Mouse (Mus musculus): ENCODE results near the gene Gm49393.
"Not testable (repeated sequence)": the region's sequence is repeated elsewhere in the genome, so short reads cannot be mapped to it uniquely, and the experiment has no call there.

The Gm49393 gene

GRCm38 (mm10) chr13:60935490-60935889, at the start of gene Gm49393:
TSS of gene Gm49393 (minus strand) at chr13:60935590.
- H3K4me1 ChIP-seq (replicated peaks; ENCODE audit: low read depth, low read length); H3K9me3 ChIP-seq (ENCODE audit: low read length); H3K4me3 ChIP-seq (replicated peaks; ENCODE audit: low read length); H3K27me3 ChIP-seq (ENCODE audit: insufficient read depth, low read length); H3K36me3 ChIP-seq (ENCODE audit: insufficient read depth, low read length): not testable (repeated sequence)

- H3K4me1 ChIP-seq (replicated peaks; ENCODE audit: low read depth, low read length); H3K4me3 ChIP-seq (replicated peaks; ENCODE audit: low read length); H3K9me3 ChIP-seq (ENCODE audit: low read length); H3K36me3 ChIP-seq (ENCODE audit: insufficient read depth, low read length); H3K27me3 ChIP-seq (ENCODE audit: insufficient read depth, low read length): not testable (repeated sequence)
Observed at GRCm38 (mm10) chr13:60972319-60972718, 36.9 kb upstream of the Gm49393 start.

- not testable (repeated sequence) for H3K9me3 ChIP-seq (ENCODE audit: low read length); H3K4me3 ChIP-seq (replicated peaks; ENCODE audit: low read length); H3K36me3 ChIP-seq (ENCODE audit: insufficient read depth, low read length); H3K27me3 ChIP-seq (ENCODE audit: insufficient read depth, low read length); H3K4me1 ChIP-seq (replicated peaks; ENCODE audit: low read depth, low read length)
Observed at GRCm38 (mm10) chr13:60963985-60964384, 28.6 kb upstream of the Gm49393 start.

GRCm38 (mm10) chr13:60961706-60962105, 26.3 kb upstream of the Gm49393 start:
- no peaks in the 10 kb centered on the region for H3K27me3 ChIP-seq (ENCODE audit: insufficient read depth, low read length)
- TF ChIP-seq CTCF (conservative IDR thresholded peaks at IDR 0.05; ENCODE audit: low read length) (no peak), POU5F1 (IDR thresholded peaks at IDR 0.05; ENCODE audit: borderline replicate concordance, low read length) (no peak), NANOG (IDR thresholded peaks at IDR 0.05; ENCODE audit: borderline replicate concordance, low read length) (no peak)
- no peaks in the 10 kb centered on the region for H3K4me1 ChIP-seq (replicated peaks; ENCODE audit: low read depth, low read length)
- no peaks in the 10 kb centered on the region for H3K36me3 ChIP-seq (ENCODE audit: insufficient read depth, low read length)
- no peaks in the 10 kb centered on the region for H3K9me3 ChIP-seq (ENCODE audit: low read length)
- H3K4me3 ChIP-seq (replicated peaks; ENCODE audit: low read length): no peak overlapping the region

- not testable (repeated sequence) for H3K4me3 ChIP-seq (replicated peaks; ENCODE audit: low read length); H3K27me3 ChIP-seq (ENCODE audit: insufficient read depth, low read length); H3K36me3 ChIP-seq (ENCODE audit: insufficient read depth, low read length); H3K9me3 ChIP-seq (ENCODE audit: low read length); H3K4me1 ChIP-seq (replicated peaks; ENCODE audit: low read depth, low read length)
Observed at GRCm38 (mm10) chr13:60941884-60942283, 6.5 kb upstream of the Gm49393 start, which contains the start of gene Tpbpa. TSS of gene Tpbpa (minus strand) at chr13:60941984.

- H3K36me3 ChIP-seq (ENCODE audit: insufficient read depth, low read length): no peaks in the 10 kb centered on the region
- TF ChIP-seq NANOG (IDR thresholded peaks at IDR 0.05; ENCODE audit: borderline replicate concordance, low read length) (no peak), CTCF (conservative IDR thresholded peaks at IDR 0.05; ENCODE audit: low read length) (no peak), POU5F1 (IDR thresholded peaks at IDR 0.05; ENCODE audit: borderline replicate concordance, low read length) (no peak)
- no peaks in the 10 kb centered on the region for H3K4me1 ChIP-seq (replicated peaks; ENCODE audit: low read depth, low read length)
- H3K9me3 ChIP-seq (ENCODE audit: low read length): no peaks in the 10 kb centered on the region
- no peaks in the 10 kb centered on the region for H3K27me3 ChIP-seq (ENCODE audit: insufficient read depth, low read length)
- H3K4me3 ChIP-seq (replicated peaks; ENCODE audit: low read length): no peak within 1 kb of the TSS
Observed at GRCm38 (mm10) chr13:60936500-60936901, 1.1 kb upstream of the Gm49393 start, which contains the start of the genes Gm49391 and Ctla2a. TSS of gene Gm49391 (minus strand) at chr13:60936571. TSS of gene Ctla2a (minus strand) at chr13:60936625.

GRCm38 (mm10) chr13:60904780-60905179, 30.6 kb downstream of the Gm49393 start, which contains the start of gene Tpbpb:
TSS of gene Tpbpb (minus strand) at chr13:60904880.
- not testable (repeated sequence) for H3K27me3 ChIP-seq (ENCODE audit: insufficient read depth, low read length); H3K36me3 ChIP-seq (ENCODE audit: insufficient read depth, low read length); H3K9me3 ChIP-seq (ENCODE audit: low read length); H3K4me1 ChIP-seq (replicated peaks; ENCODE audit: low read depth, low read length); H3K4me3 ChIP-seq (replicated peaks; ENCODE audit: low read length)

- H3K36me3 ChIP-seq (ENCODE audit: insufficient read depth, low read length): no peaks in the 10 kb centered on the region
- H3K27me3 ChIP-seq (ENCODE audit: insufficient read depth, low read length): no peaks in the 10 kb centered on the region
- no peaks in the 10 kb centered on the region for H3K9me3 ChIP-seq (ENCODE audit: low read length)
- H3K4me1 ChIP-seq (replicated peaks; ENCODE audit: low read depth, low read length): no peaks in the 10 kb centered on the region
- TF ChIP-seq CTCF (conservative IDR thresholded peaks at IDR 0.05; ENCODE audit: low read length) (no peak), POU5F1 (IDR thresholded peaks at IDR 0.05; ENCODE audit: borderline replicate concordance, low read length) (no peak), NANOG (IDR thresholded peaks at IDR 0.05; ENCODE audit: borderline replicate concordance, low read length) (no peak)
- no peak within 1 kb of the TSS for H3K4me3 ChIP-seq (replicated peaks; ENCODE audit: low read length)
Observed at GRCm38 (mm10) chr13:60897328-60897727, 38.1 kb downstream of the Gm49393 start, which contains the start of gene Ctla2b. TSS of gene Ctla2b (minus strand) at chr13:60897447.

GRCm38 (mm10) chr13:60896794-60897193, 38.6 kb downstream of the Gm49393 start, which contains the start of gene Gm49392:
TSS of gene Gm49392 (minus strand) at chr13:60896894.
- not testable (repeated sequence) for H3K27me3 ChIP-seq (ENCODE audit: insufficient read depth, low read length); H3K4me1 ChIP-seq (replicated peaks; ENCODE audit: low read depth, low read length); H3K36me3 ChIP-seq (ENCODE audit: insufficient read depth, low read length); H3K9me3 ChIP-seq (ENCODE audit: low read length); H3K4me3 ChIP-seq (replicated peaks; ENCODE audit: low read length)

- Histone ChIP-seq H3K9me3 (ENCODE audit: low read length) (no peaks in the 10 kb centered on the region), H3K4me3 (replicated peaks; ENCODE audit: low read length) (no peak overlapping the region), H3K36me3 (ENCODE audit: insufficient read depth, low read length) (no peaks in the 10 kb centered on the region), H3K27me3 (ENCODE audit: insufficient read depth, low read length) (no peaks in the 10 kb centered on the region), H3K4me1 (replicated peaks; ENCODE audit: low read depth, low read length) (no peaks in the 10 kb centered on the region)
- no peak for TF ChIP-seq CTCF (conservative IDR thresholded peaks at IDR 0.05; ENCODE audit: low read length)
- TF ChIP-seq POU5F1 (IDR thresholded peaks at IDR 0.05; ENCODE audit: borderline replicate concordance, low read length): no peak
- TF ChIP-seq NANOG (IDR thresholded peaks at IDR 0.05; ENCODE audit: borderline replicate concordance, low read length): no peak
Observed at GRCm38 (mm10) chr13:60895406-60896160, 39.8 kb downstream of the Gm49393 start.

All from E14TG2a.4 (cell line).